Comparison of ENCODE assay signal across 11 mouse cellular contexts in the genomic region with DNA sequence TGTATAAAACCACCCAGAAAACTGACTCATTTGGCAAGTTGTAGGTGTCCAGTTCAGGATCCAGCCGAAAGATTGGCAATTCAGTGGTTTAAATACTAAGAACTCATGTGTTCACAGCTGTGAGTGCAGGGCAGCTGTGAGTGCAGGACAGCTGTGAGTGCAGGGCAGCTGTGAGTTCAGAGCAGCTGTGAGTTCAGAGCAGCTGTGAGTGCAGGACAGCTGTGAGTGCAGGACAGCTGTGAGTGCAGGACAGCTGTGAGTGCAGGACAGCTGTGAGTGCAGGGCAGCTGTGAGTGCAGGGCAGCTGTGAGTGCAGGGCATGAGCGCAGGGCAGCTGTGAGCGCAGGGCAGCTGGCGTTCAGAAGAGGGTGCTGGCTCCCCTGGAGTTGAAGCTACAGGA.
"Had no signal": no experiment of that assay in that cellular context is flagged by ENCODE, and none has a peak within 500 bp of the region (broad histone marks: within the 10 kb centered on the region; RNA-seq: fewer than 3 reads in every experiment).

No protein-coding gene starts in this region.

- H3K4me2 ChIP-seq: liver, embryonic 15.5 days; lung, embryonic 15.5 days; neural tube, embryonic 12.5 days had no signal

- H3K9me3 ChIP-seq: limb, embryonic 10.5 days; liver, embryonic 15.5 days; lung, embryonic 15.5 days; midbrain, embryonic 10.5 days; neural tube, embryonic 12.5 days had no signal

- H3K4me1 ChIP-seq: lung, embryonic 15.5 days; neural tube, embryonic 12.5 days had no signal

- H3K27ac ChIP-seq: left cerebral cortex, adult 2 months; limb, embryonic 10.5 days; liver, embryonic 15.5 days; lung, embryonic 15.5 days; midbrain, embryonic 10.5 days; neural tube, embryonic 12.5 days had no signal

- DNase-seq: kidney, adult 18-20 months; lung, postnatal 14 days; midbrain, embryonic 14.5 days; right cerebral cortex, postnatal 14 days; thymus, postnatal 36 days had no signal

- H3K27me3 ChIP-seq: liver, embryonic 15.5 days; lung, embryonic 15.5 days; neural tube, embryonic 12.5 days had no signal

- H3K9ac ChIP-seq: liver, embryonic 15.5 days; lung, embryonic 15.5 days; neural tube, embryonic 12.5 days had no signal

- H3K4me3 ChIP-seq: left cerebral cortex, adult 2 months; limb, embryonic 10.5 days; liver, embryonic 15.5 days; lung, embryonic 15.5 days; midbrain, embryonic 10.5 days; neural tube, embryonic 12.5 days had no signal
